Mouse (Mus musculus): ENCODE measurements around the gene Zbtb2. TPM values are rescaled to one million over a fixed set of nuclear protein-coding genes. Genes with fewer than 3 reads are reported as not detected.

Gene Zbtb2
- polyA plus RNA-seq, 1 experiment: 7.9 TPM

GRCm38 (mm10) chr10:4407191-4407590, 19.3 kb upstream of the Zbtb2 start:
- no peak overlapping the region for H3K4me3 ChIP-seq (ENCODE audit: insufficient read depth, low read length)
- H3K4me1 ChIP-seq (ENCODE audit: control insufficient read depth, insufficient read depth, low read length): no peaks in the 10 kb centered on the region
- TF ChIP-seq CTCF (IDR thresholded peaks at IDR 0.05; ENCODE audit: extremely low read depth, insufficient read depth, low read length): no peak
- TF ChIP-seq POLR2A (IDR thresholded peaks at IDR 0.05; ENCODE audit: extremely low read depth, insufficient read depth, low read length): no peak
- no peak overlapping the region for H3K27ac ChIP-seq (ENCODE audit: insufficient read depth, low read length)

- no peak overlapping the region for H3K4me3 ChIP-seq (ENCODE audit: insufficient read depth, low read length)
- no peak overlapping the region for H3K27ac ChIP-seq (ENCODE audit: insufficient read depth, low read length)
- H3K4me1 ChIP-seq (ENCODE audit: control insufficient read depth, insufficient read depth, low read length): no peaks in the 10 kb centered on the region
- TF ChIP-seq POLR2A (IDR thresholded peaks at IDR 0.05; ENCODE audit: extremely low read depth, insufficient read depth, low read length): no peak
Measured at GRCm38 (mm10) chr10:4405511-4405910, 17.6 kb upstream of the Zbtb2 start.

DNA sequence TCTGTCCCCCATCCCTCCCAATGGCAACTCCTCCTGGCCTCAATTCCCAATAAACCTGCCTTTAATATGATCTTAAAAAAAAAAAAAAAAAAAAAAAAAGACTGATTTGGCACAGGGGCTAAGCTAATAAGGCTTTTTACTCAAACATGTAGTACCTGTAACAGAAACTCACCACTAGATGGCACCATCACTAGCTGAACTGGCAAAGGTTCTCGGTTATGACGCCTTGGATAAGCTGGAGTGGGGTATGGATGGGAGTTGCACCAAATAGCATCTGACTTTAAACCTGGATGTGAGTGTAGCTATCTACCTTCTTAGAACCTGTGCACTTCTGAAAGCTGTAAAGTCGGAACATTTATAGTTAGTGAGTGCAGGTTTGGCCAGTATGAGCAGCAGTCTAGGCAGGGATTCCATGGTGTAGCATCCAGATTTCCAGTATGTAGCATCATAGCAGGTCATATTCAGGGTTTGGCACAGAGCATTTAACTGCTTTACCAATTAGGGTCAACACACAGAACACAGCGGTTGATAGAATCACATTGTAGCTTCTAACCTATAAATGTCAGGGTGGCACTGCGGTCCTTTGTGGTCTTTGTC, 17.1 kb upstream of the Zbtb2 start:
- TF ChIP-seq CTCF (IDR thresholded peaks at IDR 0.05; ENCODE audit: extremely low read depth, insufficient read depth, low read length) (peak; percentile 68), POLR2A (IDR thresholded peaks at IDR 0.05; ENCODE audit: extremely low read depth, insufficient read depth, low read length) (no peak)

GRCm38 (mm10) chr10:4398058-4398457, 10.2 kb upstream of the Zbtb2 start:
- H3K4me3 ChIP-seq (ENCODE audit: insufficient read depth, low read length): no peak overlapping the region
- peaks cover 6% of the 10 kb centered on the region for H3K4me1 ChIP-seq (ENCODE audit: control insufficient read depth, insufficient read depth, low read length)
- no peak overlapping the region for H3K27ac ChIP-seq (ENCODE audit: insufficient read depth, low read length)
- no peak for TF ChIP-seq POLR2A (IDR thresholded peaks at IDR 0.05; ENCODE audit: extremely low read depth, insufficient read depth, low read length)
- TF ChIP-seq CTCF (IDR thresholded peaks at IDR 0.05; ENCODE audit: extremely low read depth, insufficient read depth, low read length): no peak

More for the DNA sequence above, 17.1 kb upstream of the Zbtb2 start:
- Histone ChIP-seq H3K27ac (ENCODE audit: insufficient read depth, low read length) (no peak overlapping the region), H3K4me3 (ENCODE audit: insufficient read depth, low read length) (no peak overlapping the region), H3K4me1 (ENCODE audit: control insufficient read depth, insufficient read depth, low read length) (no peaks in the 10 kb centered on the region)

DNA sequence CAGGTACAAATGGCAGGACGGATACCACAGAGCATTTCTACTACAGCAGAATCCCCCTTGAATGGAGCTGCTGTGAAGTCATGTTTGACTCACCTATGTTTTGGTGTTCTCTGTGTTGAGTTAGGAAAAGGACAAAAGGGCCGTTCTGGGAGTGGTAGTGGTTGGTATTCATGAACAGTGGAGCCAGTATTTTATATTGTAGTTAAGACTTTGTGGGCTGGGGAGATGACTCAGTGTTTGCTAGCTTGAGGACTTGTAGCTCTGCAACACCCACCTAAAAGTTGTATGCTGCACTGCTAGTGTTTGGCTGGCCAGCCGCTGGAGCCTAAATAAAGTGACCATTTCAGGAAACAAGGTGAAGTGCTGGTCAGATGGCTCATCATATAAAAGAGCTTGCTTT, 7.4 kb upstream of the Zbtb2 start:
- H3K4me1 ChIP-seq (ENCODE audit: control insufficient read depth, insufficient read depth, low read length): peaks cover 9% of the 10 kb centered on the region
- no peak overlapping the region for H3K27ac ChIP-seq (ENCODE audit: insufficient read depth, low read length)
- H3K4me3 ChIP-seq (ENCODE audit: insufficient read depth, low read length): no peak overlapping the region
- TF ChIP-seq POLR2A (IDR thresholded peaks at IDR 0.05; ENCODE audit: extremely low read depth, insufficient read depth, low read length) (no peak), CTCF (IDR thresholded peaks at IDR 0.05; ENCODE audit: extremely low read depth, insufficient read depth, low read length) (no peak)

- TF ChIP-seq POLR2A (IDR thresholded peaks at IDR 0.05; ENCODE audit: extremely low read depth, insufficient read depth, low read length) (no peak), CTCF (IDR thresholded peaks at IDR 0.05; ENCODE audit: extremely low read depth, insufficient read depth, low read length) (peak; percentile 46)
Measured at GRCm38 (mm10) chr10:4391851-4392250, 3.9 kb upstream of the Zbtb2 start.

GRCm38 (mm10) chr10:4391076-4391475, 3.2 kb upstream of the Zbtb2 start:
- Histone ChIP-seq H3K27ac (ENCODE audit: insufficient read depth, low read length) (no peak overlapping the region), H3K4me1 (ENCODE audit: control insufficient read depth, insufficient read depth, low read length) (peaks cover 18% of the 10 kb centered on the region), H3K4me3 (ENCODE audit: insufficient read depth, low read length) (no peak overlapping the region)
- TF ChIP-seq CTCF (IDR thresholded peaks at IDR 0.05; ENCODE audit: extremely low read depth, insufficient read depth, low read length): no peak
- TF ChIP-seq POLR2A (IDR thresholded peaks at IDR 0.05; ENCODE audit: extremely low read depth, insufficient read depth, low read length): no peak

More at GRCm38 (mm10) chr10:4391851-4392250, 3.9 kb upstream of the Zbtb2 start:
- H3K27ac ChIP-seq (ENCODE audit: insufficient read depth, low read length): no peak overlapping the region
- no peak overlapping the region for H3K4me3 ChIP-seq (ENCODE audit: insufficient read depth, low read length)
- H3K4me1 ChIP-seq (ENCODE audit: control insufficient read depth, insufficient read depth, low read length): peaks cover 18% of the 10 kb centered on the region

DNA sequence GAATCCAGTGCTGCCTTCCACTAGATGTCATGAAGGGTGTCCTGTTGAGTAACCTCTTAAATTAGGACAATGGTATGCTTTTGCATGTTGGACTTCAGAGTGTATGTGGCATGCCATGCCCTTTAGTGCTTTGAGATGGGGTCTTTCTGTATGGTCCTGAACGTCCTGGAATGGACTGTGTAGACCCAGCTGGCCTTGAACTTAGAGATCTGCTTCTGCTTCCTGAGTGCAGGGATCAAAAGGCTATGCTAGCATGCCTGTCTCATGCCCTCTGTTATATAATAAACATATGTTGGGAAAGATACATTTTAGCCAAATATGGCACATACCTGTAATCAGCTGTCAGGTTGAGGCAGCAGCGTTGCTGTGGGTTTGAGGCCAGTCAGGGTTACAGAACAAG, 2.6 kb upstream of the Zbtb2 start:
- TF ChIP-seq CTCF (IDR thresholded peaks at IDR 0.05; ENCODE audit: extremely low read depth, insufficient read depth, low read length) (no peak), POLR2A (IDR thresholded peaks at IDR 0.05; ENCODE audit: extremely low read depth, insufficient read depth, low read length) (no peak)
- Histone ChIP-seq H3K4me3 (ENCODE audit: insufficient read depth, low read length) (no peak overlapping the region; the same call in 1 of the 2 replicates), H3K27ac (ENCODE audit: insufficient read depth, low read length) (no peak overlapping the region), H3K4me1 (ENCODE audit: control insufficient read depth, insufficient read depth, low read length) (peaks cover 18% of the 10 kb centered on the region)

GRCm38 (mm10) chr10:4389461-4390112, 1.7 kb upstream of the Zbtb2 start:
- no peak for TF ChIP-seq POLR2A (IDR thresholded peaks at IDR 0.05; ENCODE audit: extremely low read depth, insufficient read depth, low read length)
- no peak for TF ChIP-seq CTCF (IDR thresholded peaks at IDR 0.05; ENCODE audit: extremely low read depth, insufficient read depth, low read length)
- Histone ChIP-seq H3K4me3 (ENCODE audit: insufficient read depth, low read length) (peak overlapping the region; percentile 74), H3K27ac (ENCODE audit: insufficient read depth, low read length) (no peak overlapping the region), H3K4me1 (ENCODE audit: control insufficient read depth, insufficient read depth, low read length) (peaks cover 13% of the 10 kb centered on the region)

- H3K4me1 ChIP-seq (ENCODE audit: control insufficient read depth, insufficient read depth, low read length): peaks cover 13% of the 10 kb centered on the region
- H3K4me3 ChIP-seq (ENCODE audit: insufficient read depth, low read length): peak overlapping the region; percentile 74
- TF ChIP-seq POLR2A (IDR thresholded peaks at IDR 0.05; ENCODE audit: extremely low read depth, insufficient read depth, low read length) (no peak), CTCF (IDR thresholded peaks at IDR 0.05; ENCODE audit: extremely low read depth, insufficient read depth, low read length) (no peak)
- no peak overlapping the region for H3K27ac ChIP-seq (ENCODE audit: insufficient read depth, low read length)
Measured at GRCm38 (mm10) chr10:4389036-4389435, 1.1 kb upstream of the Zbtb2 start.
